ENCODE assay signal across 14 mouse cellular contexts in genomic region chr9:13315393-13315792, GRCm38 (mm10). TPM values are rescaled to one million over a fixed set of nuclear protein-coding genes. Genes with fewer than 3 reads are reported as not detected.
DNase-seq lines count a peak whose midpoint lies in the region; ATAC-seq and TF ChIP-seq lines count a peak whose summit lies in the region.
"Had no signal": no experiment of that assay in that cellular context is flagged by ENCODE, and none has a peak within 500 bp of the region (broad histone marks: within the 10 kb centered on the region; RNA-seq: fewer than 3 reads in every experiment).

No protein-coding gene starts in this region.

- H3K4me2 ChIP-seq in hindbrain, embryonic 13.5 days: no peak overlapping the region
- no peak overlapping the region for H3K4me2 ChIP-seq in stomach, embryonic 15.5 days
- no peak overlapping the region for H3K4me2 ChIP-seq in stomach, postnatal 0 days (replicated peaks; ENCODE audit: low read depth)
- H3K4me2 ChIP-seq: midbrain, embryonic 12.5 days had no signal

- intact Hi-C loops in gastrocnemius, adult 2 months (cut with DNase I): no loop called here
- intact Hi-C loops in gastrocnemius, postnatal 14 days (cut with DNase I; ENCODE audit: low total_unique reads): no loop called here

- DNase-seq in gastrocnemius, adult 2 months: no peak
- no peak for DNase-seq in gastrocnemius, postnatal 14 days
- DNase-seq in hindbrain, embryonic 10.5 days (ENCODE audit: low spot score): no peak
- DNase-seq in stomach, postnatal 0 days (ENCODE audit: low spot score): no peak
- no peak for DNase-seq in adrenal gland, postnatal 36 days
- no peak for DNase-seq in urinary bladder, postnatal 25 days (ENCODE audit: low spot score)
- DNase-seq: kidney, adult 9 months; retina, postnatal 1 day had no signal

- peaks cover 23% of the 10 kb centered on the region for H3K4me1 ChIP-seq in hindbrain, embryonic 10.5 days (replicated peaks)
- H3K4me1 ChIP-seq in hindbrain, embryonic 13.5 days (replicated peaks): peaks cover 14% of the 10 kb centered on the region
- no peaks in the 10 kb centered on the region for H3K4me1 ChIP-seq in stomach, embryonic 15.5 days
- no peaks in the 10 kb centered on the region for H3K4me1 ChIP-seq in stomach, postnatal 0 days (replicated peaks; ENCODE audit: control insufficient read depth, insufficient read depth)

- TF ChIP-seq CTCF in gastrocnemius, adult 2 months (IDR thresholded peaks at IDR 0.05): no peak
- TF ChIP-seq CTCF in stomach, postnatal 0 days (IDR thresholded peaks at IDR 0.05; ENCODE audit: low read depth): no peak

- WGBS in hindbrain, embryonic 10.5 days: 83% methylated on average over 5 of the region's 5 CpGs
- 83% methylated on average over 5 of the region's 5 CpGs for WGBS in hindbrain, embryonic 13.5 days
- WGBS in stomach, embryonic 15.5 days: 62% methylated on average over 5 of the region's 5 CpGs
- WGBS in stomach, postnatal 0 days: 68% methylated on average over 5 of the region's 5 CpGs

- no peak for ATAC-seq in hindbrain, embryonic 13.5 days (ENCODE audit: low FRiP score)
- no peak for ATAC-seq in stomach, embryonic 15.5 days (ENCODE audit: insufficient read depth, low FRiP score, low read depth)
- ATAC-seq in stomach, postnatal 0 days (ENCODE audit: low FRiP score, low TSS enrichment): no peak
- ATAC-seq: hindbrain, postnatal 0 days had no signal

- no peaks in the 10 kb centered on the region for H3K9me3 ChIP-seq in hindbrain, embryonic 10.5 days
- no peaks in the 10 kb centered on the region for H3K9me3 ChIP-seq in hindbrain, embryonic 13.5 days
- H3K9me3 ChIP-seq in stomach, embryonic 15.5 days: no peaks in the 10 kb centered on the region
- no peaks in the 10 kb centered on the region for H3K9me3 ChIP-seq in stomach, postnatal 0 days (ENCODE audit: control insufficient read depth, low read length)
- H3K9me3 ChIP-seq: forebrain, embryonic 10.5 days; midbrain, embryonic 12.5 days had no signal

- H3K27me3 ChIP-seq in hindbrain, embryonic 10.5 days (ENCODE audit: insufficient read depth, poor library complexity, severe bottlenecking): no peaks in the 10 kb centered on the region
- H3K27me3 ChIP-seq in hindbrain, embryonic 13.5 days: no peaks in the 10 kb centered on the region
- no peaks in the 10 kb centered on the region for H3K27me3 ChIP-seq in stomach, embryonic 15.5 days (replicated peaks)
- no peaks in the 10 kb centered on the region for H3K27me3 ChIP-seq in stomach, postnatal 0 days (ENCODE audit: control insufficient read depth, insufficient read depth, low read length)
- H3K27me3 ChIP-seq: midbrain, embryonic 12.5 days had no signal

- no peak overlapping the region for H3K4me3 ChIP-seq in gastrocnemius, adult 2 months
- H3K4me3 ChIP-seq in hindbrain, embryonic 10.5 days: no peak overlapping the region
- no peak overlapping the region for H3K4me3 ChIP-seq in hindbrain, embryonic 13.5 days
- no peak overlapping the region for H3K4me3 ChIP-seq in stomach, embryonic 15.5 days (replicated peaks)
- no peak overlapping the region for H3K4me3 ChIP-seq in stomach, postnatal 0 days (ENCODE audit: low read depth, low read length)
- H3K4me3 ChIP-seq: forebrain, embryonic 10.5 days; midbrain, embryonic 12.5 days had no signal

- no peaks in the 10 kb centered on the region for H3K36me3 ChIP-seq in hindbrain, embryonic 10.5 days
- H3K36me3 ChIP-seq in hindbrain, embryonic 13.5 days: no peaks in the 10 kb centered on the region
- H3K36me3 ChIP-seq in stomach, embryonic 15.5 days: no peaks in the 10 kb centered on the region
- no peaks in the 10 kb centered on the region for H3K36me3 ChIP-seq in stomach, postnatal 0 days (ENCODE audit: control insufficient read depth, insufficient read depth, low read length)
- H3K36me3 ChIP-seq: forebrain, embryonic 10.5 days; midbrain, embryonic 12.5 days had no signal

- no peak overlapping the region for H3K9ac ChIP-seq in hindbrain, embryonic 13.5 days
- H3K9ac ChIP-seq in stomach, embryonic 15.5 days: no peak overlapping the region
- no peak overlapping the region for H3K9ac ChIP-seq in stomach, postnatal 0 days (ENCODE audit: low read length)
- H3K9ac ChIP-seq: midbrain, embryonic 12.5 days had no signal

- no peak for TF ChIP-seq EP300 in stomach, postnatal 0 days (optimal IDR thresholded peaks at IDR 0.05)

- peak overlapping the region; percentile 28; the same call in 1 of the 2 replicates for H3K27ac ChIP-seq in gastrocnemius, adult 2 months
- H3K27ac ChIP-seq in hindbrain, embryonic 10.5 days: 0 out of 2 replicates have a peak overlapping the region, but pooled peaks have one; percentile 5
- no peak overlapping the region for H3K27ac ChIP-seq in hindbrain, embryonic 13.5 days
- 0 out of 2 replicates have a peak overlapping the region, but pooled peaks have one; percentile 21 for H3K27ac ChIP-seq in stomach, embryonic 15.5 days
- no peak overlapping the region for H3K27ac ChIP-seq in stomach, postnatal 0 days (replicated peaks)
- H3K27ac ChIP-seq: forebrain, embryonic 10.5 days; hindbrain, postnatal 0 days; macrophage; midbrain, embryonic 12.5 days had no signal

RNA-seq across cellular contexts. Expression of gene Maml2, which starts 17.6 kb away (rescaled TPM):
- total RNA-seq in gastrocnemius, adult 2 months (2021): 1 to 10 TPM; 2.9 to 3.0 TPM
- 1 to 10 TPM; 3.9 to 4.9 TPM for total RNA-seq in gastrocnemius, postnatal 14 days (2021)
- 10.0 and 10.2 TPM in 2 replicates for polyA plus RNA-seq in hindbrain, embryonic 10.5 days (2016; fragmentation: Nextera tagmentation; extraction: Ambion mirVana)
- polyA plus RNA-seq in hindbrain, embryonic 13.5 days (2015; fragmentation: Nextera tagmentation; extraction: Ambion mirVana): 11.3 and 11.4 TPM in 2 replicates
- 8.5 and 9.0 TPM in 2 replicates for polyA plus RNA-seq in stomach, embryonic 15.5 days (2015; fragmentation: Nextera tagmentation; extraction: Ambion mirVana)
- 4.0 and 4.3 TPM in 2 replicates for polyA plus RNA-seq in stomach, postnatal 0 days (2015; fragmentation: Nextera tagmentation; extraction: Ambion mirVana)
- total RNA-seq in adrenal gland, postnatal 36 days (2021): 1 to 10 TPM; 5.9 to 7.4 TPM

Comparison
In these comparisons a context has a peak if more than half of its experiments do, and no peak if none do; other contexts are left out.
1. H3K27ac ChIP-seq: peak in gastrocnemius, adult 2 months (single experiment), hindbrain, embryonic 10.5 days (single experiment) and stomach, embryonic 15.5 days (single experiment); none in hindbrain, embryonic 13.5 days (single experiment) and stomach, postnatal 0 days (single experiment).